Mouse (Mus musculus): ENCODE data around the gene Akap2. TPM values are rescaled to one million over a fixed set of nuclear protein-coding genes. Genes with fewer than 3 reads are reported as not detected.

Gene Akap2
- polyA plus RNA-seq, 1 experiment from 2014 or later = 9.6 TPM

GRCm38 (mm10) chr4:57793989-57794388 is 76.5 kb downstream of the Akap2 start:
- H3K27ac ChIP-seq (ENCODE audit: low read depth, low read length) = no peak overlapping the region
- H3K4me3 ChIP-seq (ENCODE audit: low read depth, low read length) = no peak overlapping the region
- H3K36me3 ChIP-seq (ENCODE audit: control insufficient read depth, insufficient read depth) = no peaks in the 10 kb centered on the region
- H3K9ac ChIP-seq (ENCODE audit: low read depth, low read length) = no peak overlapping the region
- H3K27me3 ChIP-seq (replicated peaks; ENCODE audit: control insufficient read depth, insufficient read depth, low read length) = no peaks in the 10 kb centered on the region
- no peak for TF ChIP-seq CTCF (IDR thresholded peaks at IDR 0.05; ENCODE audit: low read depth)
- H3K4me2 ChIP-seq (replicated peaks; ENCODE audit: low read depth) = no peak overlapping the region
- no peaks in the 10 kb centered on the region for H3K4me1 ChIP-seq (replicated peaks; ENCODE audit: control insufficient read depth, insufficient read depth, low read length)
- no peaks in the 10 kb centered on the region for H3K9me3 ChIP-seq (ENCODE audit: control insufficient read depth)
- WGBS = 42% methylated on average over 8 of the region's 8 CpGs
- no peak for ATAC-seq

- TF ChIP-seq CTCF (IDR thresholded peaks at IDR 0.05; ENCODE audit: low read depth) = no peak
- no peak for ATAC-seq
- H3K27ac ChIP-seq (ENCODE audit: low read depth, low read length) = no peak overlapping the region
- H3K27me3 ChIP-seq (replicated peaks; ENCODE audit: control insufficient read depth, insufficient read depth, low read length) = no peaks in the 10 kb centered on the region
- no peaks in the 10 kb centered on the region for H3K36me3 ChIP-seq (ENCODE audit: control insufficient read depth, insufficient read depth)
- 19% methylated on average over 3 of the region's 3 CpGs for WGBS
- no peak overlapping the region for H3K4me3 ChIP-seq (ENCODE audit: low read depth, low read length)
- no peaks in the 10 kb centered on the region for H3K4me1 ChIP-seq (replicated peaks; ENCODE audit: control insufficient read depth, insufficient read depth, low read length)
- H3K4me2 ChIP-seq (replicated peaks; ENCODE audit: low read depth) = no peak overlapping the region
- no peaks in the 10 kb centered on the region for H3K9me3 ChIP-seq (ENCODE audit: control insufficient read depth)
- no peak overlapping the region for H3K9ac ChIP-seq (ENCODE audit: low read depth, low read length)
Measured at GRCm38 (mm10) chr4:57794547-57794946, 77.1 kb downstream of the Akap2 start.

GRCm38 (mm10) chr4:57797548-57798285 is 80.3 kb downstream of the Akap2 start:
- Histone ChIP-seq H3K9ac (ENCODE audit: low read depth, low read length) (no peak overlapping the region), H3K4me2 (replicated peaks; ENCODE audit: low read depth) (no peak overlapping the region), H3K36me3 (ENCODE audit: control insufficient read depth, insufficient read depth) (no peaks in the 10 kb centered on the region), H3K9me3 (ENCODE audit: control insufficient read depth) (no peaks in the 10 kb centered on the region), H3K27ac (ENCODE audit: low read depth, low read length) (no peak overlapping the region), H3K27me3 (replicated peaks; ENCODE audit: control insufficient read depth, insufficient read depth, low read length) (no peaks in the 10 kb centered on the region), H3K4me3 (ENCODE audit: low read depth, low read length) (no peak overlapping the region), H3K4me1 (replicated peaks; ENCODE audit: control insufficient read depth, insufficient read depth, low read length) (no peaks in the 10 kb centered on the region)
- WGBS = 54% methylated on average over 9 of the region's 9 CpGs
- no peak for TF ChIP-seq CTCF (IDR thresholded peaks at IDR 0.05; ENCODE audit: low read depth)
- no peak for ATAC-seq

- Histone ChIP-seq H3K4me2 (replicated peaks; ENCODE audit: low read depth) (no peak overlapping the region), H3K9ac (ENCODE audit: low read depth, low read length) (no peak overlapping the region), H3K27ac (ENCODE audit: low read depth, low read length) (no peak overlapping the region), H3K4me3 (ENCODE audit: low read depth, low read length) (no peak overlapping the region), H3K9me3 (ENCODE audit: control insufficient read depth) (no peaks in the 10 kb centered on the region), H3K27me3 (replicated peaks; ENCODE audit: control insufficient read depth, insufficient read depth, low read length) (no peaks in the 10 kb centered on the region), H3K4me1 (replicated peaks; ENCODE audit: control insufficient read depth, insufficient read depth, low read length) (no peaks in the 10 kb centered on the region), H3K36me3 (ENCODE audit: control insufficient read depth, insufficient read depth) (no peaks in the 10 kb centered on the region)
- no peak for TF ChIP-seq CTCF (IDR thresholded peaks at IDR 0.05; ENCODE audit: low read depth)
- 24% methylated on average over 10 of the region's 10 CpGs for WGBS
- ATAC-seq = peak; percentile 53
Measured at GRCm38 (mm10) chr4:57798286-57799018, 81.0 kb downstream of the Akap2 start.

- Histone ChIP-seq H3K9ac (ENCODE audit: low read depth, low read length) (no peak overlapping the region), H3K4me1 (replicated peaks; ENCODE audit: control insufficient read depth, insufficient read depth, low read length) (no peaks in the 10 kb centered on the region), H3K27me3 (replicated peaks; ENCODE audit: control insufficient read depth, insufficient read depth, low read length) (no peaks in the 10 kb centered on the region), H3K27ac (ENCODE audit: low read depth, low read length) (no peak overlapping the region), H3K9me3 (ENCODE audit: control insufficient read depth) (no peaks in the 10 kb centered on the region), H3K4me3 (ENCODE audit: low read depth, low read length) (no peak overlapping the region), H3K36me3 (ENCODE audit: control insufficient read depth, insufficient read depth) (no peaks in the 10 kb centered on the region), H3K4me2 (replicated peaks; ENCODE audit: low read depth) (no peak overlapping the region)
- no peak for ATAC-seq
- WGBS = 38% methylated on average over 1 of the region's 1 CpGs
- TF ChIP-seq CTCF (IDR thresholded peaks at IDR 0.05; ENCODE audit: low read depth) = no peak
Measured at GRCm38 (mm10) chr4:57799297-57799696, 81.8 kb downstream of the Akap2 start.

- Histone ChIP-seq H3K9me3 (ENCODE audit: control insufficient read depth) (no peaks in the 10 kb centered on the region), H3K4me2 (replicated peaks; ENCODE audit: low read depth) (no peak overlapping the region), H3K4me3 (ENCODE audit: low read depth, low read length) (no peak overlapping the region), H3K9ac (ENCODE audit: low read depth, low read length) (no peak overlapping the region), H3K27me3 (replicated peaks; ENCODE audit: control insufficient read depth, insufficient read depth, low read length) (no peaks in the 10 kb centered on the region), H3K4me1 (replicated peaks; ENCODE audit: control insufficient read depth, insufficient read depth, low read length) (no peaks in the 10 kb centered on the region), H3K27ac (ENCODE audit: low read depth, low read length) (no peak overlapping the region), H3K36me3 (ENCODE audit: control insufficient read depth, insufficient read depth) (no peaks in the 10 kb centered on the region)
- WGBS = 53% methylated on average over 7 of the region's 7 CpGs
- TF ChIP-seq CTCF (IDR thresholded peaks at IDR 0.05; ENCODE audit: low read depth) = no peak
- no peak for ATAC-seq
Measured at GRCm38 (mm10) chr4:57801239-57801638, 83.8 kb downstream of the Akap2 start.
